Mouse (Mus musculus): ENCODE measurements around the gene Trabd2b. TPM values are rescaled to one million over a fixed set of nuclear protein-coding genes. Genes with fewer than 3 reads are reported as not detected.

The Trabd2b gene
- polyA plus RNA-seq, 1 experiment, result 1.5 TPM

GRCm38 (mm10) chr4:114448393-114449052 is 42.0 kb downstream of the Trabd2b start:
- TF ChIP-seq POLR2A (IDR thresholded peaks at IDR 0.05; ENCODE audit: borderline replicate concordance, extremely low read depth, insufficient read depth, insufficient read length, poor library complexity, severe bottlenecking) (no peak), CTCF (IDR thresholded peaks at IDR 0.05; ENCODE audit: borderline replicate concordance, extremely low read depth, insufficient read depth, insufficient read length) (no peak)
- peak; percentile 60 for DNase-seq (ENCODE audit: low read depth)

GRCm38 (mm10) chr4:114453101-114453500 is 46.6 kb downstream of the Trabd2b start:
- no peak for DNase-seq (ENCODE audit: low read depth)
- TF ChIP-seq CTCF (IDR thresholded peaks at IDR 0.05; ENCODE audit: borderline replicate concordance, extremely low read depth, insufficient read depth, insufficient read length), result no peak
- no peak for TF ChIP-seq POLR2A (IDR thresholded peaks at IDR 0.05; ENCODE audit: borderline replicate concordance, extremely low read depth, insufficient read depth, insufficient read length, poor library complexity, severe bottlenecking)

GRCm38 (mm10) chr4:114454016-114454415 is 47.5 kb downstream of the Trabd2b start:
- TF ChIP-seq CTCF (IDR thresholded peaks at IDR 0.05; ENCODE audit: borderline replicate concordance, extremely low read depth, insufficient read depth, insufficient read length), result no peak
- no peak for TF ChIP-seq POLR2A (IDR thresholded peaks at IDR 0.05; ENCODE audit: borderline replicate concordance, extremely low read depth, insufficient read depth, insufficient read length, poor library complexity, severe bottlenecking)
- no peak for DNase-seq (ENCODE audit: low read depth)

- TF ChIP-seq CTCF (IDR thresholded peaks at IDR 0.05; ENCODE audit: borderline replicate concordance, extremely low read depth, insufficient read depth, insufficient read length) (no peak), POLR2A (IDR thresholded peaks at IDR 0.05; ENCODE audit: borderline replicate concordance, extremely low read depth, insufficient read depth, insufficient read length, poor library complexity, severe bottlenecking) (no peak)
- DNase-seq (ENCODE audit: low read depth), result no peak
These were observed 48.1 kb downstream of the Trabd2b start for GRCm38 (mm10) chr4:114454495-114455186.

GRCm38 (mm10) chr4:114457111-114457510 is 50.6 kb downstream of the Trabd2b start:
- DNase-seq (ENCODE audit: low read depth), result no peak
- no peak for TF ChIP-seq CTCF (IDR thresholded peaks at IDR 0.05; ENCODE audit: borderline replicate concordance, extremely low read depth, insufficient read depth, insufficient read length)
- TF ChIP-seq POLR2A (IDR thresholded peaks at IDR 0.05; ENCODE audit: borderline replicate concordance, extremely low read depth, insufficient read depth, insufficient read length, poor library complexity, severe bottlenecking), result no peak

GRCm38 (mm10) chr4:114459591-114459990 is 53.1 kb downstream of the Trabd2b start:
- peak; percentile 69 for DNase-seq (ENCODE audit: low read depth)
- no peak for TF ChIP-seq CTCF (IDR thresholded peaks at IDR 0.05; ENCODE audit: borderline replicate concordance, extremely low read depth, insufficient read depth, insufficient read length)
- TF ChIP-seq POLR2A (IDR thresholded peaks at IDR 0.05; ENCODE audit: borderline replicate concordance, extremely low read depth, insufficient read depth, insufficient read length, poor library complexity, severe bottlenecking), result no peak

GRCm38 (mm10) chr4:114460401-114460800 is 53.9 kb downstream of the Trabd2b start:
- DNase-seq (ENCODE audit: low read depth), result no peak
- TF ChIP-seq POLR2A (IDR thresholded peaks at IDR 0.05; ENCODE audit: borderline replicate concordance, extremely low read depth, insufficient read depth, insufficient read length, poor library complexity, severe bottlenecking), result no peak
- TF ChIP-seq CTCF (IDR thresholded peaks at IDR 0.05; ENCODE audit: borderline replicate concordance, extremely low read depth, insufficient read depth, insufficient read length), result no peak

GRCm38 (mm10) chr4:114461093-114461492 is 54.6 kb downstream of the Trabd2b start:
- no peak for DNase-seq (ENCODE audit: low read depth)
- no peak for TF ChIP-seq POLR2A (IDR thresholded peaks at IDR 0.05; ENCODE audit: borderline replicate concordance, extremely low read depth, insufficient read depth, insufficient read length, poor library complexity, severe bottlenecking)
- TF ChIP-seq CTCF (IDR thresholded peaks at IDR 0.05; ENCODE audit: borderline replicate concordance, extremely low read depth, insufficient read depth, insufficient read length), result no peak

GRCm38 (mm10) chr4:114465641-114466040 is 59.1 kb downstream of the Trabd2b start:
- peak; percentile 50 for DNase-seq (ENCODE audit: low read depth)
- TF ChIP-seq CTCF (IDR thresholded peaks at IDR 0.05; ENCODE audit: borderline replicate concordance, extremely low read depth, insufficient read depth, insufficient read length) (no peak), POLR2A (IDR thresholded peaks at IDR 0.05; ENCODE audit: borderline replicate concordance, extremely low read depth, insufficient read depth, insufficient read length, poor library complexity, severe bottlenecking) (no peak)

- TF ChIP-seq CTCF (IDR thresholded peaks at IDR 0.05; ENCODE audit: borderline replicate concordance, extremely low read depth, insufficient read depth, insufficient read length), result no peak
- no peak for TF ChIP-seq POLR2A (IDR thresholded peaks at IDR 0.05; ENCODE audit: borderline replicate concordance, extremely low read depth, insufficient read depth, insufficient read length, poor library complexity, severe bottlenecking)
- peak; percentile 45 for DNase-seq (ENCODE audit: low read depth)
These were observed 61.0 kb downstream of the Trabd2b start for GRCm38 (mm10) chr4:114467371-114468094.

- no peak for DNase-seq (ENCODE audit: low read depth)
- TF ChIP-seq POLR2A (IDR thresholded peaks at IDR 0.05; ENCODE audit: borderline replicate concordance, extremely low read depth, insufficient read depth, insufficient read length, poor library complexity, severe bottlenecking) (no peak), CTCF (IDR thresholded peaks at IDR 0.05; ENCODE audit: borderline replicate concordance, extremely low read depth, insufficient read depth, insufficient read length) (no peak)
These were observed 61.5 kb downstream of the Trabd2b start for GRCm38 (mm10) chr4:114468095-114468429.
